Mouse (Mus musculus): ENCODE measurements around the gene Piga. TPM values are rescaled to one million over a fixed set of nuclear protein-coding genes. Genes with fewer than 3 reads are reported as not detected.

Piga gene
- polyA plus RNA-seq, 1 experiment from 2014 or later, result 5.8 TPM

- Histone ChIP-seq H3K36me3 (replicated peaks; ENCODE audit: insufficient read depth, low read length) (peaks cover 17% of the 10 kb centered on the region; the same call in 1 of the 2 replicates), H3K4me3 (ENCODE audit: low read depth, low read length) (no peak overlapping the region), H3K9me3 (ENCODE audit: low read length) (no peaks in the 10 kb centered on the region), H3K4me1 (ENCODE audit: insufficient read depth) (no peaks in the 10 kb centered on the region), H3K27me3 (ENCODE audit: insufficient read depth, low read length) (no peaks in the 10 kb centered on the region), H3K4me2 (ENCODE audit: low read depth, low read length) (no peak overlapping the region), H3K9ac (replicated peaks) (no peak overlapping the region), H3K27ac (ENCODE audit: low read depth) (no peak overlapping the region)
- ATAC-seq, result no peak
- TF ChIP-seq CTCF (IDR thresholded peaks at IDR 0.05; ENCODE audit: low read depth) (no peak), EP300 (IDR thresholded peaks at IDR 0.05; ENCODE audit: low read depth) (no peak)
- 67% methylated on average over 6 of the region's 6 CpGs for WGBS (ENCODE audit: insufficient replicate concordance)
- no peak for DNase-seq
Measured at GRCm38 (mm10) chrX:164430621-164431020, 11.0 kb downstream of the Piga start.

- H3K9ac ChIP-seq (replicated peaks), result no peak overlapping the region
- H3K27me3 ChIP-seq (ENCODE audit: insufficient read depth, low read length), result no peaks in the 10 kb centered on the region
- H3K4me2 ChIP-seq (ENCODE audit: low read depth, low read length), result no peak overlapping the region
- no peaks in the 10 kb centered on the region for H3K4me1 ChIP-seq (ENCODE audit: insufficient read depth)
- H3K27ac ChIP-seq (ENCODE audit: low read depth), result no peak overlapping the region
- TF ChIP-seq CTCF (IDR thresholded peaks at IDR 0.05; ENCODE audit: low read depth) (no peak), EP300 (IDR thresholded peaks at IDR 0.05; ENCODE audit: low read depth) (no peak)
- ATAC-seq (0 out of 2 replicates have a peak, but pooled peaks have one; percentile 13), DNase-seq (no peak)
- H3K9me3 ChIP-seq (ENCODE audit: low read length), result no peaks in the 10 kb centered on the region
- peaks cover 17% of the 10 kb centered on the region; the same call in 1 of the 2 replicates for H3K36me3 ChIP-seq (replicated peaks; ENCODE audit: insufficient read depth, low read length)
- 61% methylated on average over 2 of the region's 2 CpGs for WGBS (ENCODE audit: insufficient replicate concordance)
- no peak overlapping the region for H3K4me3 ChIP-seq (ENCODE audit: low read depth, low read length)
Measured at GRCm38 (mm10) chrX:164431133-164431532, 11.5 kb downstream of the Piga start.

GRCm38 (mm10) chrX:164431541-164431940, 12.0 kb downstream of the Piga start:
- Histone ChIP-seq H3K9ac (replicated peaks) (no peak overlapping the region), H3K4me2 (ENCODE audit: low read depth, low read length) (no peak overlapping the region), H3K4me3 (ENCODE audit: low read depth, low read length) (no peak overlapping the region), H3K9me3 (ENCODE audit: low read length) (no peaks in the 10 kb centered on the region), H3K36me3 (replicated peaks; ENCODE audit: insufficient read depth, low read length) (peaks cover 17% of the 10 kb centered on the region; the same call in 1 of the 2 replicates), H3K27me3 (ENCODE audit: insufficient read depth, low read length) (no peaks in the 10 kb centered on the region), H3K27ac (ENCODE audit: low read depth) (no peak overlapping the region), H3K4me1 (ENCODE audit: insufficient read depth) (no peaks in the 10 kb centered on the region)
- TF ChIP-seq EP300 (IDR thresholded peaks at IDR 0.05; ENCODE audit: low read depth) (no peak), CTCF (IDR thresholded peaks at IDR 0.05; ENCODE audit: low read depth) (no peak)
- DNase-seq (no peak), ATAC-seq (no peak)
- WGBS (ENCODE audit: insufficient replicate concordance), result 61% methylated on average over 6 of the region's 6 CpGs

GRCm38 (mm10) chrX:164432682-164433081, 13.1 kb downstream of the Piga start:
- H3K4me2 ChIP-seq (ENCODE audit: low read depth, low read length), result no peak overlapping the region
- no peaks in the 10 kb centered on the region for H3K27me3 ChIP-seq (ENCODE audit: insufficient read depth, low read length)
- H3K4me1 ChIP-seq (ENCODE audit: insufficient read depth), result no peaks in the 10 kb centered on the region
- H3K9ac ChIP-seq (replicated peaks), result no peak overlapping the region
- no peak for ATAC-seq
- no peak for TF ChIP-seq CTCF (IDR thresholded peaks at IDR 0.05; ENCODE audit: low read depth)
- TF ChIP-seq EP300 (IDR thresholded peaks at IDR 0.05; ENCODE audit: low read depth), result no peak
- H3K9me3 ChIP-seq (ENCODE audit: low read length), result no peaks in the 10 kb centered on the region
- no peak overlapping the region for H3K4me3 ChIP-seq (ENCODE audit: low read depth, low read length)
- H3K27ac ChIP-seq (ENCODE audit: low read depth), result no peak overlapping the region
- H3K36me3 ChIP-seq (replicated peaks; ENCODE audit: insufficient read depth, low read length), result peaks cover 15% of the 10 kb centered on the region; the same call in 1 of the 2 replicates
- DNase-seq, result no peak
- WGBS (ENCODE audit: insufficient replicate concordance), result 78% methylated on average over 9 of the region's 9 CpGs

- H3K27ac ChIP-seq (ENCODE audit: low read depth), result no peak within 1 kb of the TSS
- no peak for ATAC-seq
- TF ChIP-seq CTCF (IDR thresholded peaks at IDR 0.05; ENCODE audit: low read depth) (no peak), EP300 (IDR thresholded peaks at IDR 0.05; ENCODE audit: low read depth) (no peak)
- H3K4me2 ChIP-seq (ENCODE audit: low read depth, low read length), result no peak within 1 kb of the TSS; the same call in 1 of the 2 replicates
- DNase-seq, result no peak
- no peaks in the 10 kb centered on the region for H3K27me3 ChIP-seq (ENCODE audit: insufficient read depth, low read length)
- H3K36me3 ChIP-seq (replicated peaks; ENCODE audit: insufficient read depth, low read length), result peaks cover 5% of the 10 kb centered on the region; the same call in 1 of the 2 replicates
- H3K4me1 ChIP-seq (ENCODE audit: insufficient read depth), result no peaks in the 10 kb centered on the region
- no peaks in the 10 kb centered on the region for H3K9me3 ChIP-seq (ENCODE audit: low read length)
- WGBS (ENCODE audit: insufficient replicate concordance), result 40% methylated on average over 8 of the region's 8 CpGs
- H3K9ac ChIP-seq (replicated peaks), result no peak within 1 kb of the TSS
- no peak within 1 kb of the TSS for H3K4me3 ChIP-seq (ENCODE audit: low read depth, low read length)
Measured at GRCm38 (mm10) chrX:164436709-164437108, 17.1 kb downstream of the Piga start, which contains the start of gene Asb11. Gene Asb11, plus strand, starts transcription at chrX:164436994.

- H3K27me3 ChIP-seq (ENCODE audit: insufficient read depth, low read length), result no peaks in the 10 kb centered on the region
- H3K9me3 ChIP-seq (ENCODE audit: low read length), result no peaks in the 10 kb centered on the region
- H3K4me3 ChIP-seq (ENCODE audit: low read depth, low read length), result no peak overlapping the region
- no peak overlapping the region for H3K27ac ChIP-seq (ENCODE audit: low read depth)
- no peak for TF ChIP-seq EP300 (IDR thresholded peaks at IDR 0.05; ENCODE audit: low read depth)
- no peak for TF ChIP-seq CTCF (IDR thresholded peaks at IDR 0.05; ENCODE audit: low read depth)
- no peak overlapping the region for H3K4me2 ChIP-seq (ENCODE audit: low read depth, low read length)
- no peak for ATAC-seq
- H3K36me3 ChIP-seq (replicated peaks; ENCODE audit: insufficient read depth, low read length), result no peaks in the 10 kb centered on the region
- H3K4me1 ChIP-seq (ENCODE audit: insufficient read depth), result no peaks in the 10 kb centered on the region
- no peak for DNase-seq
- H3K9ac ChIP-seq (replicated peaks), result no peak overlapping the region
- 84% methylated on average over 7 of the region's 7 CpGs for WGBS (ENCODE audit: insufficient replicate concordance)
Measured at GRCm38 (mm10) chrX:164439462-164439861, 19.9 kb downstream of the Piga start.

Measured in liver, postnatal 0 days (tissue).